Mouse (Mus musculus) olfactory bulb, adult 2 months (tissue): Measurements from ENCODE around the gene Zcchc10. TPM values are rescaled to one million over a fixed set of nuclear protein-coding genes. Genes with fewer than 3 reads are reported as not detected.
"Not testable (repeated sequence)": the region's sequence is repeated elsewhere in the genome, so short reads cannot be mapped to it uniquely, and the experiment has no call there.

Experiments
- H3K27ac ChIP-seq: fragments of 200-500 bp; 2 replicates; pipeline ENCODE4 v1.5.1; 2012; ENCODE audit warnings: low read depth, low read length; ENCODE audit not compliant: insufficient read depth
- H3K4me1 ChIP-seq: fragments of 200-500 bp; 2 replicates; pipeline ENCODE4 v1.6.1; 2012; ENCODE audit warnings: low read length; ENCODE audit not compliant: control insufficient read depth, insufficient read depth
- H3K4me3 ChIP-seq: fragments of 200-500 bp; 2 replicates; pipeline ENCODE4 v1.5.1; 2012; ENCODE audit warnings: mild to moderate bottlenecking, low read depth, low read length, moderate library complexity; ENCODE audit not compliant: insufficient read depth
- CTCF ChIP-seq: fragments of 200-500 bp; IDR thresholded peaks from 2 replicates; pipeline ENCODE4 v1.5.1; 2012; ENCODE audit warnings: low read depth, mild to moderate bottlenecking, low read length, moderate library complexity; ENCODE audit not compliant: insufficient read depth
- POLR2A ChIP-seq: fragments of 200-500 bp; IDR thresholded peaks from 2 replicates; pipeline ENCODE4 v1.6.1; 2012; ENCODE audit warnings: mild to moderate bottlenecking, low read depth, low read length, moderate library complexity; ENCODE audit not compliant: insufficient read depth
- WGBS: fragments of 180-500 bp; shearing (Covaris S2); methylation state at CpG from one replicate; pipeline ENCODE4 v1.1.7; 2018; 5-methylcytosine and 5-hydroxymethylcytosine counted together
- polyA plus RNA-seq: library from polyadenylated mRNA; stranded (reverse); fragments of >200 nt; gene quantifications from 2 replicates; pipeline ENCODE4 v1.2.4, GENCODE M21; 2012; ENCODE audit warnings: low replicate concordance; ENCODE audit not compliant: missing spikeins, insufficient read depth, insufficient read length

Gene Zcchc10
- polyA plus RNA-seq = not detected in 2 replicates

- WGBS = under 1% methylated on average over 21 of the region's 21 CpGs
- H3K27ac ChIP-seq = 0 out of 2 replicates have a peak within 1 kb of the TSS, but pooled peaks have one; percentile 0
- peak within 1 kb of the TSS; percentile 61 for H3K4me3 ChIP-seq
- H3K4me1 ChIP-seq = no peaks in the 10 kb centered on the region
- TF ChIP-seq POLR2A (peak; percentile 72), CTCF (no peak)
Measured at GRCm38 (mm10) chr11:53324512-53324968, at the start of gene Zcchc10. TSS of gene Zcchc10 (plus strand) at chr11:53324679.

DNA sequence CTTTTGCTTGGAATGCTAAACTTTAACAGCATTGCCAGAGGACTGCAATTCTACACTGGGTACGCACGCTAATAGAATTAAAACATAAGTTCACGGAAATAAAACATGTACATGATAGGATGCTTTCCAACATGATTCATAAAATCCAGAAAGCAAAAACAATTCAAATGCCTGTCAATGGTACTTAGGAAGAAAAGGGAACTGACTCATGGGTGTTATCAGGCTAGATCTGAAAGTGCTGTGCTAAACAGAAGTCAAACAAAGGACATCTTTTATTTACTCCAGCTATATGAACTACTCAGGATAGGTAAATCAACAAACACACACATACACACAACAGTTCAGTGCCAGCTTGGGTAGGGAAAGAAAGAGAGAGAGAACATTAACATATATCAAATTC is 49.1 kb upstream of the Zcchc10 start:
- Histone ChIP-seq H3K4me1 (no peaks in the 10 kb centered on the region), H3K4me3 (no peak overlapping the region), H3K27ac (no peak overlapping the region)
- TF ChIP-seq CTCF (no peak), POLR2A (no peak)
- 94% methylated on average over 3 of the region's 3 CpGs for WGBS

GRCm38 (mm10) chr11:53278411-53278810 is 46.1 kb upstream of the Zcchc10 start:
- H3K4me1 ChIP-seq = no peaks in the 10 kb centered on the region
- no peak overlapping the region for H3K4me3 ChIP-seq
- H3K27ac ChIP-seq = no peak overlapping the region
- TF ChIP-seq CTCF = no peak
- no peak for TF ChIP-seq POLR2A
- 88% methylated on average over 4 of the region's 4 CpGs for whole genome bisulfite sequencing

DNA sequence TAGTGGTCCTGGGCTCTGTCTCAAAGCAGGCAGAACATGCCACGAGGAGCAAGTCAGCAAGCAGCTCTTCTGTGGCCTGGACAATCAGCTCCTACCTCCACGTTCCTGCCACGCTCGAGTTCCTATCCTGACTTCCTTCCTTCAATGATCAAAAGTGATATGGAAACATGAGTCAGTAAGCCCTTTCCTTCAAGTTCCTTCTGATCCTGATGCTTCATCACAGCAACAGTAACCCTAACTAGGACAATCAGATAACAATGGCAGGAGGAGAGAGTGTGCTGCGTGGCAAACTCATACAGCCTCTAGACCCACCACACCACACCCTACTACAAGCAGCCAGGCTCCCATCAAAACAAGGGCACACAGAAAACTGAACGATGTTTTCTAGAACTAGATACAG is 38.6 kb upstream of the Zcchc10 start:
- no peak overlapping the region for H3K4me3 ChIP-seq
- H3K4me1 ChIP-seq = no peaks in the 10 kb centered on the region
- WGBS = 91% methylated on average over 6 of the region's 6 CpGs
- no peak overlapping the region for H3K27ac ChIP-seq
- no peak for TF ChIP-seq CTCF
- TF ChIP-seq POLR2A = no peak

DNA sequence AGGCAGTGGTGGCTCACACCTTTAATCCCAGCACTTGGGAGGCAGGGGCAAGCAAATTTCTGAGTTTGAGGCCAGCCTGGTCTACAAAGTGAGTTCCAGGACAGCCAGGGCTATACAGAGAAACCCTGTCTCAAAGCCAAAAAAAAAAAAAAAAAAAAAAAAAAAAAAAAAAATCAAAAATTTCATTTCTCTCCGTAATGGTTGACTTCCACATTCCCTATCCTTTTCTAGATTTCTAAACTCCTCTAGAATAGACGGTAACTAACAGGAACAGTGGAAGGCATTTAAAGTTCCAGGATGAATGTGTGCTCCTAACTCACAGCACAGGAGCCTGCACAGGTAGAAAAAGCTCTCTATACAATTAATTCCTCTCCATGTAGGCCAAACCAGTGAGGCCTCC is 34.3 kb upstream of the Zcchc10 start:
- not testable (repeated sequence) for H3K27ac ChIP-seq, H3K4me3 ChIP-seq, H3K4me1 ChIP-seq
- 91% methylated on average over 2 of the region's 2 CpGs for WGBS

GRCm38 (mm10) chr11:53290871-53291270 is 33.6 kb upstream of the Zcchc10 start:
- H3K4me1 ChIP-seq = no peaks in the 10 kb centered on the region; the same call in 1 of the 2 replicates
- H3K4me3 ChIP-seq = no peak overlapping the region
- TF ChIP-seq POLR2A (no peak), CTCF (no peak)
- H3K27ac ChIP-seq = no peak overlapping the region
- WGBS = 88% methylated on average over 11 of the region's 11 CpGs

GRCm38 (mm10) chr11:53294441-53294840 is 30.0 kb upstream of the Zcchc10 start:
- Histone ChIP-seq H3K4me1 (peaks cover 9% of the 10 kb centered on the region), H3K4me3 (no peak overlapping the region), H3K27ac (no peak overlapping the region)
- WGBS = 73% methylated on average over 5 of the region's 5 CpGs
- TF ChIP-seq CTCF = no peak
- TF ChIP-seq POLR2A = no peak

DNA sequence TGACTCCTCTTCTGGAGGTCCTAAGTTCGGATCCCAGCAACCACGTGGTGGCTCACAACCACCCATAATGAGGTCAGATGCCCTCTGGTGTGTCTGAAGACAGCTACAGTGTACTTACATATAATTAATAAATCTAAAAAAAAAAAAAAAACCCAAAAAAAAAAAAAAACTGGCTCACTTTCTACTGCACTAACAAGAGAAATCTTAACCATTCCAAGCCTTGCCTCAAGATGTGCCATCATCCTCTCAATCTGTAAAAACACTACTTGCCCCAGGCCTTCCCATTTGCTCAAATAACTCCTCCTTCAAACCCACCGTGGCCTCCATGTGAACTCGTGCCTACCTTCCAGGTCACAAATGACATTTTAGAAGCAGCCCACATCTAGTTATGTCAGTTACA is 27.6 kb upstream of the Zcchc10 start:
- no peak overlapping the region for H3K27ac ChIP-seq
- H3K4me1 ChIP-seq = peaks cover 13% of the 10 kb centered on the region
- 60% methylated on average over 4 of the region's 4 CpGs for WGBS
- no peak for TF ChIP-seq CTCF
- no peak for TF ChIP-seq POLR2A
- no peak overlapping the region for H3K4me3 ChIP-seq

DNA sequence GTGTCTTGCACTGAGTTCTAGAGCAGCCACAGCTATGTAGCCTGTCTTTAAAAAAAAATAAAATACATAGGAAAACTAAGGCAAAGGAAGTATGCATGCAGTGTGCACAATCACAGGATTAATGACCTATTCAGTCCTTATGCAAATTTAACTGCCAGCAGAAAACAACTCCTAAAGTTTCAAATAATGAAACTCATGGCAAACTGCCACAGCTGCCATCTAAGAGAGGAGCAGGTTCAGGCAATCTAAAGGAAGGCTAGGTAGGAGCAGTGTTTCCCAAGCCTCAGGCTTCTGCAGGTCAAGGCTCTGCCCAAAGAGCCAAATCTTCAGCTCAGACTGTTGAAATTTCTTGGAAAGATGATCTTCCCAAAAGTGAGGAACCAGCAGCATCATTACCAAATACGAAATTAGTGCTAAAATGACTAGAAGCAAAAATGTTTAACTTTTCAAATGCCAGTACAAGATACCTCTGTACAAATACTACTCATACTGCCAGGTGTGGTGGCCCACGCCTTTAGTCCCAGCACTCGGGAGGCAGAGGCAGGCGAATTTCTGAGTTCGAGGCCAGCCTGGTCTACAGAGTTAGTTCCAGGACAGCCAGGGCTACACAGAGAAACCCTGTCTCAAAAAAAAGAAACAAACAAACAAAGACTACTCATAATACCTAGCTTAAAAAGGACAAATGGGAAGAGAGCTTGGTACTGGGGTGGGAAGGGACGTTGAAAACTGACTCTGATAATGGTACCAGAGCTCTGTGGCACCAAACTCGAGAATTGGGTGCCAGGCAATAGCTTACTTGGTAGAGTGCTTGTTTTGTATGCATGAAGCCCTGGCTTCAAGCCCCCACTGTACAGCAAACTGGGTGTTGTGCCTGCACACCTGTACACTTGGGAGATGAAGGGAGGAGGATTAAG is 26.3 kb upstream of the Zcchc10 start:
- no peak overlapping the region for H3K4me3 ChIP-seq
- no peak overlapping the region for H3K27ac ChIP-seq
- TF ChIP-seq POLR2A = no peak
- TF ChIP-seq CTCF = no peak
- peaks cover 13% of the 10 kb centered on the region for H3K4me1 ChIP-seq
- 69% methylated on average over 7 of the region's 7 CpGs for WGBS
